Mouse (Mus musculus) gastrocnemius, adult 18-20 months (tissue): Measurements from ENCODE around the gene Trpc1. TPM values are rescaled to one million over a fixed set of nuclear protein-coding genes. Genes with fewer than 3 reads are reported as not detected.

Experiments
- total RNA-seq, 2 experiments: library from RNA; stranded (reverse); gene quantifications; 2 replicates each; pipeline ENCODE4 v1.2.3; 2021

Gene Trpc1
- total RNA-seq, 2 experiments from 2014 or later = 0.84 to 1.8 TPM

Other genes with a start within 250 kb of the Trpc1 start
- gene U2surp, start 238.4 kb downstream of the Trpc1 start, total RNA-seq = 10 to 100 TPM; 25.1 to 29.3 TPM
- gene Paqr9, start 190.7 kb downstream of the Trpc1 start, total RNA-seq = 1 to 10 TPM; 2.0 to 3.2 TPM
- 10 to 100 TPM in 1 of 2 experiments, 1 to 10 TPM in 1; 7.6 to 10.6 TPM for gene Pcolce2, start 112.8 kb downstream of the Trpc1 start, total RNA-seq
- gene Pls1, start 94.9 kb upstream of the Trpc1 start, total RNA-seq = under 1 TPM in 1 of 2 experiments, not detected in 1; 0.16 TPM
- 1 to 10 TPM; 3.5 to 3.8 TPM for gene Atr, start 107.2 kb upstream of the Trpc1 start, total RNA-seq
- 1 to 10 TPM; 8.8 to 9.6 TPM for gene Xrn1, start 204.4 kb upstream of the Trpc1 start, total RNA-seq